Mouse (Mus musculus): ENCODE data around the gene Tmeff2.
A peak's percentile ranks its signal among the peaks of the same experiment; 100 is the strongest.
"Not testable (repeated sequence)": the region's sequence is repeated elsewhere in the genome, so short reads cannot be mapped to it uniquely, and the experiment has no call there.

Tmeff2 gene

DNA sequence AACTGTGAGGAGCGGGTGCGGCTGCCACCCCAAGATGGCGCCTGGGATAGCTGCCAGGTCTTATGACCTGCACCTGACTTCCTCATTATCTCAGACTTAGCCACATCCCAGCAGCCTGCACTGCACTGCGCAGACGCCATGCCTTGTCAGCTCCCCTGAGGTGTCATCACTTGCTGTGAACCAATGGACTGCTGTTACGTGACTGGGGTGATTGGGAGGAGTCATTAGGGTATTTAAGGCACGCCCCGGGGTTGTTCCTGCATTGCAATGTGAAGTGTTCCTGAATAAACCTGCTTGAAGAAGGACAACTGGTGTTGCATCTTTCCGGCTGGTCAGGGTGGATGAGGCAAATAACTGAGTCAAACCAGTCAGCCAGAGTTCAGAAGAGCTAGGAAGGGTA, at the start of gene Tmeff2:
Tmeff2 (plus strand) TSS at position 262 of the 400 bp plus-strand sequence.
- TF ChIP-seq GATA4 (IDR thresholded peaks at IDR 0.05; ENCODE audit: insufficient replicate concordance, low read length) = not testable (repeated sequence)

DNA sequence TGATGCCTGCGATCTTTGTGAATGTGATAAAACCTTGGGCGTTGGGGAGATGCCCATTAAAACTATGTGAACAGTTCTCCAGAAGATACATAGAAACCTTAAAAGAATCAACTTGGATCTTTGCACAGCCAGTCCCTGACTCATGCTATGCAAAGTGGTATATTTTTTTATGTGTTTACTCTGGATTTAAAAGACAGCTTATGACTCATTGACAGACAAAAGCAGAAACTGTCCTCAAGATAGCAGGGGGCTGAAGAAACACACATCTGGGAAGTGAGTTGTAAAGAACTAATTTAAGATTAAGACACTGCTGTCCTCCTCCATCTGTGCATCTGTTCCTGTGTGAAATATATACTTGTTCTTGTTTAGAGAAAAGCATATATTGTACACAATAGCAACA, 38.9 kb upstream of the Tmeff2 start:
- no peak for TF ChIP-seq GATA4 (IDR thresholded peaks at IDR 0.05; ENCODE audit: insufficient replicate concordance, low read length)

DNA sequence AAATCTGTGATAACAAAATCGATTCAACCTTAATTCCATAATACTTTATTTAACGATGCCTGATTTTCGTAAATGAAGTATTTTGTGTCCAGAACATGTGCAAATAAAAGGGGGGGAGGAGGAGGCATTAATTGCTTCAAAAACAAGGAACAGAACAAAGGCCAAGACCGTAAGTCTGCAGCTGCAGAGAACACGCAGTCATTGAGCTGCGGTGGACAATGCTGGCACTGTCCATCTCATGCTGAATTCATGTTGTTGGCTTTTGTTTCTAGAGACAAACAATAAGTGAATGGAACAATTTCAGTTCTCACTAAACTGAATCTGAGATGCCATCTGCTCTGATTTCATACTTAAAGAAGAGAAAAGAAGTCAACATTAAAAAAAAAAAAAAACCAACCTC, 2.8 kb upstream of the Tmeff2 start:
- no peak for TF ChIP-seq GATA4 (IDR thresholded peaks at IDR 0.05; ENCODE audit: insufficient replicate concordance, low read length)

DNA sequence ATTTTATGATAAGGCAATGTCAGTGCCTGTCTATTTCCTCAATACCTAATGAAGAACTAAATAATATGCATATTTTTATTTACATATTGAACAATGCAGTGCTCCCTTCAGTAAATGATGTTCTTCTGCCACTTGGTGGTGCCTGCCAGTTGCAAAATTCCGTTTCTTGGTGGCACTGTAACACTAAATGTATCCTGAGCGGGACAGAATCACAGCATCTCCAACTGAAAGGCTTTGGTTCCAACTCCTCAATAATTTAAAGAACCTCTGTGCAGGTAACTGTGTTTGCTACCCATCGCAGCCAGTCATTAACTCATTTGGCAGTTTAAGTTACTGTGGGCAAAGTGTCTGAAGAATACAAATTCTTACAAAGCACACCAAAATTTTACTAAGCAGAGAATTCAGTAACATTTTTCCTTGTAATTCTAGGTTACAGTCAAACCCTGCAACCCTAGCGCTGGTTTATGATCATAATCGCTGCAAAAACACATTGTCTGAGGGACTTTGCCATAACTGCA, 24.4 kb downstream of the Tmeff2 start:
- no peak for TF ChIP-seq GATA4 (IDR thresholded peaks at IDR 0.05; ENCODE audit: insufficient replicate concordance, low read length)

DNA sequence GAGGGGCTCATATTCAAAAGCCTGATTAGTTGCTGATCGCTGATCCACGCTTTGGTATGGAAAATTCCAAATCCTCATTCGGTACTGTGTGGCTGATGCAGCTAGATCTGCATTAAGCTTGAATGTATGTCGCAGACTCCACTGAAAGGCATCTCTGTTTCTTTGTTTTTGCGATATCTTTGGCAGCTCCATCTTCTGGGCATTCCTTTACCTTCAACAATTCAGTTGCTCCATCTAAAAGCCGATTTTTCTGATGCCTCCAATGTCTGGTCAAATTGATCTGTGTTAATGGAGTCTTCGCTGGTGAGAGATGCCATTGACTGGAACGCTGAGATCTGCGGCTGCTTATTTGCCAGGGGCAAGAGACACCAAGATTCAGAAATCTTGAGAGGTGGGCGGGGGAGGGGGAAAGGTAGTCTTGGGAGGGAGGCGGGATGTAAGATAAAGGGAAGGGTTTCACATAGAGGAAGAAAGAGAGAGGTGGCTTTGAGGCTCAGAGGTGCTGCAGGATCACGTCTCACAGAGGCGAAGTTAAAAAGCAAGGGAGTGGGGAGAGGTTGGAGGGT, 25.0 kb downstream of the Tmeff2 start:
- TF ChIP-seq GATA4 (IDR thresholded peaks at IDR 0.05; ENCODE audit: insufficient replicate concordance, low read length) = no peak

DNA sequence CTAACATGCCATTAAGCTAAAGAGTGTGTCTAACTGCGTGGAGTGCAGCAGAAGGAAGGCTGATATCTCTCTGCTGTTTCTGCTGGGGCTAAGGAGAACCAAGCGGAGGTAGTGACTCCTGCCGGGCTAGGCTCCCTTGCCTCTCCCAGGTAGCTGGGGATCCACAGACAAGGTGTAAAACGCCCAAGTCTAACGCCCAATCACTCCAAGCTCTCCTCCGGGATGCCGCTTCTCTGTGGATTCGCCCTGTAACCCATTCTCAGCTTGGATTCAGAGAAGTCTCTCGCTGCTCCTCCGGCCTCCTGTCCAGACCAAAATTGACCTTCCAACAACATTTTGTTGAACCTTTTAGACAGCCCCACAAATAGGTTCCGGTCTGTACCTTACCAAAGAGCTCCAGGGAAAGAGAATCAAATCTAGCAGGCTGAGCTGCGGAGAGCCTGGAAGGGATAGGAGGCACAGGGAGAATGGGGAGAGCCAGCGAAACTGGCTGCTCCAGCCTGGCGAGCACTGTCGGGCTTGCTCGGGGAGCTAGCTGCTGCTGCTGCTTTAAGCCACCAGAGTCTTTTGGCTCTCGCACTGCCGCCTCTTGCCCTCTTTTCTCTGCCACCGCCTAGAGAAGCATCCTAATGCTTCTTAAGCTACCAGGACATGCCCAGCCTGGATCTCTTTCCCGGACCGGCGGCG, 26.1 kb downstream of the Tmeff2 start:
- TF ChIP-seq GATA4 (IDR thresholded peaks at IDR 0.05; ENCODE audit: insufficient replicate concordance, low read length) = no peak

DNA sequence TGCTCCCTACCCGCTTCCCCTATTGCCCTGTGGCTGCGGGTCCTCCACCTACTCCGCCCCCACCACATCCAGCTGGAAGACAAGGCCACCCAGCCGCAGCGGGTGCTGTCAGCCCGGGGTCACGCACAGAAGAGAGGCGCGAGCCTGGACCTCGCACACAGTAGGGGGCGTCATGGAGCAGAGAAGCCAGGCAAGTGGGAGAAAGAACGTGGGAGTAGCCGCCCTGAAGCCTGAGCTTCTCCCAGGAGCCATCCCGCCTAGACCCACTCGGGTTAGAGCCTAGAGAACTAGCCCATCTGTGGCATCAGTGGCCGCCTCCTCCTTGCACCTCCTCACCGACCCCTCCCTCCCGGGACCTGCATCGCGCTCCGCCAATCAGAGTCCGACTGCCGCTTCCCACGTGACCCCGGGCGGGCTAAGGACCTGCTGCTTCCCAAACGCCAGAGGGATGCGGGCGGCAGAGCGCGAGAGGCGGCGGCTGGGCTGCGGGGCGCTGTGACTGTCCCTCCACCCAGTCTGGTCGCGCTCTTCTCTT, 26.7 kb downstream of the Tmeff2 start:
- TF ChIP-seq GATA4 (IDR thresholded peaks at IDR 0.05; ENCODE audit: insufficient replicate concordance, low read length) = no peak

DNA sequence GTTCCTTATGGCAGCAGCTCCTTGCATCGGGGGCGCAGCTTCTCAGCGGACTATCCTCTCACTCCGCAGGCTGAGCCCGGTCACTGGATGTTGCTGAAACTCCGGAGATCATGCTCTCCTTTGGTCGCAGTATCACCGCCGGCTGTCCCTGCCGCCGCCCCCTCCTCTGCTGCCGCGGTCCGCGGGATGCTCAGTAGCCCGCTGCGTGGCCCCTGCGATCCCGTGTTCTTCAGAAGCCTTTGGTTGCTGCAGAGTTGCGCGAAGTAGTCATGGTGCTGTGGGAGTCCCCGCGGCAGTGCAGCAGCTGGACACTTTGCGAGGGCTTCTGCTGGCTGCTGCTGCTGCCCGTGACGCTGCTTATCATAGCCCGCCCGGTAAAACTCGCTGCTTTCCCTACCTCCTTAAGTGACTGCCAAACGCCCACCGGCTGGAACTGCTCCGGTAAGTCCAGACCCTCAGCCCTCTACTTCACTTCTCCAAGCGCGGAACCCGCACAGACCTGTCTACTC, 27.3 kb downstream of the Tmeff2 start:
- TF ChIP-seq GATA4 (IDR thresholded peaks at IDR 0.05; ENCODE audit: insufficient replicate concordance, low read length) = no peak

DNA sequence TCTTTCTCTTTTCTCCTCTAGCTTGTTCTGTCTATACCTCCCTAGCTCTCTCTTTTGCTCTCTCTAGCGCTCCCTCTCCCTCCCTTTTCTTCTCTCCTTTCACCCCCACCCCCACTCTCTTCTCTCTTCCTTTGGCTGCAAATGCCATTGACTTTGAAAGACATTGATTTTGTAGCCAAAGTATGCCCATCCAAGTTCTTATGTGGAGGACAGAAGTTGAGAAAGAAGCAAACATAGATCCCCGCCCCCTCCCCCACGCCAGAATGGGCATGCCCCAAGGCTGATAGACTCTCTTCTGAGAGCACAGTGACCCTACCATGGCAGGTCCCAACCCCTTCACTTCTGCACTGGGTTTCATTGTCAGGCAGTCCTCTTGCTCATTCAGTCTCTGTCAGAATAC, 28.3 kb downstream of the Tmeff2 start:
- TF ChIP-seq GATA4 (IDR thresholded peaks at IDR 0.05; ENCODE audit: insufficient replicate concordance, low read length) = no peak

DNA sequence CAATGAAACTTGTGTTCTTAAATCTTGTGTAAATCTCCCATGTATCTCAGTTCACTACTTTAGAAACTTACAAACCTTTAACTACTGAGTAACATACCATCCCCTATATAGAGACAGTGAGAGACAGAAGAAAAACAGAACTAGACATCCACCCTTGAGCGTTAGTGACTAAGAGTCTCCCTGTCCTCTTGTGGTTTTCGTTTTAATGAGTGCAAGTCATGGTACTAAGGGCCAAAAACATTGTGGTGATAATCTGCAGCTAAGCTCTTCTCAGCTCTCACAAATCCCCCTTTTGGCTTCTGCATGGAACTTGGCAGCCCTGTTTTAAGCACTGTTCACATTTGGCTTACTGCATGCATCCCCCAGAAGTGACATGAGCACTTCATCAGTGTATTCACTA, 34.6 kb downstream of the Tmeff2 start:
- TF ChIP-seq GATA4 (IDR thresholded peaks at IDR 0.05; ENCODE audit: insufficient replicate concordance, low read length) = no peak

DNA sequence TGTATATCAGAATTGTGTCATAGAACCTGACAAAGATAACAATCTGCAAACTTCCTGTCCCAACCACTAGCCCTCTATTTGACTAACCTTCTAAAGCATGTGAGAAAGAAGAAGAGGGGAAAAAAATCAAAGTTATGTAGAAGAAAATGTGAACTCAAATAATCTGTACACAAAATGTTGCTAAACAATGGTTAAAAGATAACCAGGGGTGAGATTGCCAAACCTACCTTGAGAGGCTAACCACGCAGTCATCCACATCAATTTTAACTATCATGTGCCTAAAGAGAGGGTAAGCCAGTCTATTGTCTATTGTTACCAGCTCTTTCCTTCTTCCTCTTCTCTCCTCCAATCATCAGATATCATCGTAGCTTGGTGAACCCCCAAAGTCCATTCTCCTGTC, 35.0 kb downstream of the Tmeff2 start:
- peak; percentile 79 for TF ChIP-seq GATA4 (IDR thresholded peaks at IDR 0.05; ENCODE audit: insufficient replicate concordance, low read length)

DNA sequence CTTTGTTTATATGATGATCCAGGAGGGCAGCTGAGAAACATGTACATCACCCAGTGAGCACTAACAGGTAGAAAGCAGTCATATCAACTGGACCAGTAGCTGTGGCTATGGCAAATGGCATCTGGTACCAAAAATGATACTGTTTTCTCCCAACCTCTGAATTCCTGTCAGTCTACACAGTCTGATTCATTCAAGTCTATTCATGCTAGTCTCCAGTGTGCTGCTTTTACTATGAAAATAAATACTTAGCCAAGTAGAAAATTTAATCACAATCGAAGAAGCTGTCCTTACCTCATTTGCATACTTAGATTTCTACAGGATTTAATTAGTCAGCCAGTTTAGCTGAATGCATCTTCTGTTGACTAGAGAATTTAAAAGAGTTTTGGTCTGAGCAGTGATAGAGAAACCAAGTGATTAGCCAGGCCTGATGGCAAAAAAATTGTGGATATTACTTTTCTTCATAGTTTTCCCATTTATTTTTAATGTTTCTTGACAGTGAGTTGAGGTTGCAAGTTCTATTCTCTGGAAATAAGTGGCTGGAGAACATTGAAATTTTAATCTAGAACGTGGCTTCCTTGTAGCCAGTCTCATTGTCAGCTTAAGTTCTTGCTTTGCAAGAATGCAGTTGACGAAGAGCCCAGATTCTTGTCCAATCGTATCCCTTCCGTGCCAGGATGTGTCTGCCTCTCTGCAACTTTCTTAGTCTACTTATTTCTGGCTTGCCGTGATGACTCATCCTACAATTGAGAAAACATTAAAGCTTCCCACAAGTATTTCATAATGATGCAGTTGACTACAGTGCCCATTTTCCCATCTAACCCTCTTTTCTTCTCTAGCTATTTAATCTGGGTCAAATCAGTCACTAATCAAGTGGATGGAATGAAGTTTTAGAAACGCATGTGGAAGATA, 39.9 kb downstream of the Tmeff2 start:
- TF ChIP-seq GATA4 (IDR thresholded peaks at IDR 0.05; ENCODE audit: insufficient replicate concordance, low read length) = no peak

DNA sequence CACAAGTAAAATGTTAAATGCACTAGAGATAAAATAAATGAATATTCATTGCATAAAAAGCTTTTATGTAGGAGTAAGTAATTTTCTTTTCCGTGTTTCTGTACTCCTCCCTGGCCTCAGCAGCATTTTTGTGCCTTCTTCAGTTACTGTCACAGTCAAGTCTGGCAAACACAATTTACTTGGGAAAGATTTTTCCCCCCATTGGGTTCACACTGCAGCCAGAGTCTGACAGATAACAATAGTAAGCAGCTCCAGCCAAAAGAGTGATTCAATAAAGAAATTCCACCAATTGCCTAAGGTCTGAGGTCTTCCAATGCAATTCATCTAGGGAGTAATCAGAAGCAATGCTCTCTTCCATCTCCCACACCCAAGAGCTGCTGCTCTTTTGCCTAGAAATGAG, 48.1 kb downstream of the Tmeff2 start:
- no peak for TF ChIP-seq GATA4 (IDR thresholded peaks at IDR 0.05; ENCODE audit: insufficient replicate concordance, low read length)

DNA sequence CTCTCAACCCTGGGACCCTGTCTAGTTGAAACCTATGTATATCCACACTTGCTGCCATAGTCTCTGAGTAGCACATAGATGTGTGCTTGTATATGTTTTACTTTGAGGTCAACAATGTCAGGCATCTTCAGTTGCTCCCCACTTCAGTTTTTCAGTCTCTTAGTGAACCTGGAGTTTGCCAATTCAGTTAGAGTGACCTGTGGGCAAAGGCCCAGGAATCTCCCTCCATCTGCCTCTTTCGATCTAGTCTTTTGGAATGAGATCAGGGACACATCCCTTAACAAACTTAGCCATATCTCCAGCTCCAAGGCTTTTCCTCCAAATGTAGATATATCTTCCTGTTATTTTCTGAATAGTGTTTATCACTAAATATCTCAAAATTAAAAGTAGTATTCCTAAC, 58.4 kb downstream of the Tmeff2 start:
- no peak for TF ChIP-seq GATA4 (IDR thresholded peaks at IDR 0.05; ENCODE audit: insufficient replicate concordance, low read length)

DNA sequence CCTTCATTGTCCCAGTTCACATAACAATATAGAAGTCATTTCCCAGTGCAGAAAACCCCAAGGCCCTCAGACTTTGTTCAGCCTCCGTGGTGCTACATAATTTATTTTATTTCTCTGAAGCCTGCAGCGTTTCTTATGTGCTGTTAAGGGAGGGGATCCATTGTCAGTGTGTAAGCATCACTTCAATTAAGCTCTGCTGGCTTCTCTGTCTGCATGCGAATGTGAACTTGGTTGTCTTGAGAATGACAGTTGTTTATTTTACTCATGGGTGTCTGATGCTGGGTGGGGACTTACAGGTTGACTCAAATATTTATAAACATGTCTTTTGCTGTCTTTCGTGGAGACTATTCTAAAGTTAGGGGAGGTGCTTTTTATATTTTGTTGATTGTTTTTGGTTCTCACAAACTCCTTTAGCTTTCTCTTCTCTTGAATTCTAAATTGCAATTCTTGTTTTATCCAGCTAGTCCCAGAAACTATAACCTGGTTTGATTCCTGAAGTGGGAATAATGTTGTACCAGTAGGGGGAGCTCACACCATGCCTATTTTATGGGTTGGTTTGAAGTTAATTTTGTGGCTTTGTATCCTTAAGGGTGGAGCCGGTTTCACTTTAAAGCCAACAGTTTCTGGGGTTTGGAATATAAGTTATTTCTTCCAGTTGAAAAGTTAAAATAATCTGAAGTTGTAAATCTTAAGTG, 61.7 kb downstream of the Tmeff2 start:
- TF ChIP-seq GATA4 (IDR thresholded peaks at IDR 0.05; ENCODE audit: insufficient replicate concordance, low read length) = no peak
